Comparison of ENCODE assay signal across 9 mouse cellular contexts in the genomic region with DNA sequence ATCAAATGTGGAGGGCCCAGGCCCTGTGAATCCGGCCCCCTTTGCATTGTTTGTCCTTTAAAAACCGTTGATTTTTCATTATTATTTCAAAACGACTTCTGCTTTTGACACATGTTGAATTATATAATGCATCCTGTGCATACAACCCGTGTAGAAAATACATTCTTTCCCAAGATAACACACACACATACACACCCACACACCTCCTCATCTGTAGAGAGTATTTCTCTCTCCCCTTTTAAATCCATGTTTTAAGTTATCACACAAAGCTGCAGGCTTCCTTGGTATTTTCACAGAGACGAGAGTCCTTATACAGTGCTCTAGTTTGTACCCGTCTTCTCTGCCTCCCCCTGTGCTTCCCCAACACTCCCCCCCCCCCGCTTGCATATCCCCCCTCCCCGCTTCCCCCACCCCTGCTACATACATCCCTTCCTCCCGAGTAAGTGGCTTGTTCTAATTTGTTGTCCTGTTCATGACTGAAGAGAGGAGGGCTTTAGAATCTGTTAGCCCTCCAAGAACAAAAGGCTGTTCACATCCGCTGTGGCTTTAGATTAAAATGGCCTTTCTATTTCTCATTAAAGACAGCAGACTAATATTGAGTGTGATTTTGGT.
DNase-seq lines count a peak whose midpoint lies in the region; ATAC-seq and TF ChIP-seq lines count a peak whose summit lies in the region.
"Had no signal": no experiment of that assay in that cellular context is flagged by ENCODE, and none has a peak within 500 bp of the region (broad histone marks: within the 10 kb centered on the region; RNA-seq: fewer than 3 reads in every experiment).

No protein-coding gene starts in this region.

- H3K4me2 ChIP-seq in embryonic facial prominence, embryonic 13.5 days, result peak overlapping the region; percentile 25
- no peak overlapping the region for H3K4me2 ChIP-seq in hindbrain, embryonic 11.5 days (replicated peaks; ENCODE audit: low read depth, low read length)
- peak overlapping the region; percentile 38; the same call in 1 of the 2 replicates for H3K4me2 ChIP-seq in midbrain, embryonic 12.5 days (replicated peaks)

- no peak for ATAC-seq in embryonic facial prominence, embryonic 13.5 days (ENCODE audit: insufficient number of reproducible peaks, insufficient read depth, low FRiP score, low TSS enrichment, low read depth)
- ATAC-seq in hindbrain, embryonic 11.5 days (ENCODE audit: low FRiP score), result peak; percentile 69
- ATAC-seq in midbrain, embryonic 12.5 days (ENCODE audit: low FRiP score, low read depth), result 0 out of 2 replicates have a peak, but pooled peaks have one; percentile 41
- ATAC-seq in megakaryocyte, adult 5-6 weeks (ENCODE audit: poor library complexity, severe bottlenecking), result no peak
- ATAC-seq in CD4-positive, CD25-positive, alpha-beta regulatory T cell, adult 4 months, result no peak

- no peak for TF ChIP-seq POLR2A in kidney, adult 2 months (IDR thresholded peaks at IDR 0.05; ENCODE audit: low read depth, low read length)

- peak overlapping the region; percentile 16; the same call in 1 of the 2 replicates for H3K9ac ChIP-seq in embryonic facial prominence, embryonic 13.5 days
- H3K9ac ChIP-seq in hindbrain, embryonic 11.5 days (ENCODE audit: low read depth, low read length), result peak overlapping the region; percentile 2; the same call in 1 of the 2 replicates
- peak overlapping the region; percentile 25; the same call in 1 of the 2 replicates for H3K9ac ChIP-seq in midbrain, embryonic 12.5 days (replicated peaks)

- H3K27me3 ChIP-seq in kidney, adult 2 months (replicated peaks; ENCODE audit: control insufficient read depth, insufficient read depth, low read length), result no peaks in the 10 kb centered on the region
- H3K27me3 ChIP-seq in embryonic facial prominence, embryonic 13.5 days, result no peaks in the 10 kb centered on the region
- no peaks in the 10 kb centered on the region for H3K27me3 ChIP-seq in hindbrain, embryonic 11.5 days (ENCODE audit: control insufficient read depth, insufficient read depth, low read length)
- no peaks in the 10 kb centered on the region for H3K27me3 ChIP-seq in midbrain, embryonic 12.5 days

- no peaks in the 10 kb centered on the region for H3K9me3 ChIP-seq in embryonic facial prominence, embryonic 13.5 days
- H3K9me3 ChIP-seq in hindbrain, embryonic 11.5 days (ENCODE audit: control insufficient read depth, low read length), result no peaks in the 10 kb centered on the region
- no peaks in the 10 kb centered on the region for H3K9me3 ChIP-seq in midbrain, embryonic 12.5 days

- peak overlapping the region; percentile 73 for H3K27ac ChIP-seq in kidney, adult 2 months (ENCODE audit: insufficient read depth, low read depth, low read length)
- peak overlapping the region; percentile 52 for H3K27ac ChIP-seq in embryonic facial prominence, embryonic 13.5 days
- H3K27ac ChIP-seq in hindbrain, embryonic 11.5 days (ENCODE audit: low read depth, low read length), result peak overlapping the region; percentile 93
- H3K27ac ChIP-seq in midbrain, embryonic 12.5 days (replicated peaks), result peak overlapping the region; percentile 76

- H3K4me3 ChIP-seq in kidney, adult 2 months (ENCODE audit: insufficient read depth, low read depth, low read length), result no peak overlapping the region
- H3K4me3 ChIP-seq in embryonic facial prominence, embryonic 13.5 days, result no peak overlapping the region
- H3K4me3 ChIP-seq in hindbrain, embryonic 11.5 days (ENCODE audit: low read depth, low read length), result no peak overlapping the region
- H3K4me3 ChIP-seq in midbrain, embryonic 12.5 days, result no peak overlapping the region

- no peak for DNase-seq in kidney, adult 2 months
- no peak for DNase-seq in kidney, postnatal 25 days
- peak; percentile 29 for DNase-seq in hindbrain, embryonic 11.5 days (ENCODE audit: low spot score)
- DNase-seq in right cerebral cortex, adult 18-20 months, result no peak
- DNase-seq: cerebellum, postnatal 14 days had no signal

- H3K36me3 ChIP-seq in kidney, adult 2 months (ENCODE audit: control insufficient read depth, insufficient read depth, low read length), result no peaks in the 10 kb centered on the region
- no peaks in the 10 kb centered on the region for H3K36me3 ChIP-seq in embryonic facial prominence, embryonic 13.5 days
- no peaks in the 10 kb centered on the region for H3K36me3 ChIP-seq in hindbrain, embryonic 11.5 days (ENCODE audit: control insufficient read depth, insufficient read depth, low read length)
- H3K36me3 ChIP-seq in midbrain, embryonic 12.5 days, result no peaks in the 10 kb centered on the region

- 61% methylated on average over 10 of the region's 10 CpGs for WGBS in kidney, adult 2 months
- WGBS in embryonic facial prominence, embryonic 13.5 days, result 33% methylated on average over 10 of the region's 10 CpGs
- 21% methylated on average over 10 of the region's 10 CpGs for WGBS in hindbrain, embryonic 11.5 days
- WGBS in midbrain, embryonic 12.5 days, result 37% methylated on average over 10 of the region's 10 CpGs

- H3K4me1 ChIP-seq in kidney, adult 2 months (ENCODE audit: control insufficient read depth, insufficient read depth, low read length), result peaks cover 4% of the 10 kb centered on the region; the same call in 1 of the 2 replicates
- H3K4me1 ChIP-seq in embryonic facial prominence, embryonic 13.5 days, result peaks cover 22% of the 10 kb centered on the region
- peaks cover 7% of the 10 kb centered on the region; the same call in 1 of the 2 replicates for H3K4me1 ChIP-seq in hindbrain, embryonic 11.5 days (replicated peaks; ENCODE audit: control insufficient read depth, insufficient read depth, low read length)
- H3K4me1 ChIP-seq in midbrain, embryonic 12.5 days, result peaks cover 22% of the 10 kb centered on the region

- TF ChIP-seq CTCF in kidney, adult 2 months (conservative IDR thresholded peaks at IDR 0.05; ENCODE audit: insufficient read depth, insufficient read length, low read depth, low read length), result no peak

Comparison
In these comparisons a context has a peak if more than half of its experiments do, and no peak if none do; other contexts are left out.
1. ATAC-seq: peak in hindbrain, embryonic 11.5 days (single experiment) and midbrain, embryonic 12.5 days (single experiment); none in embryonic facial prominence, embryonic 13.5 days (single experiment), megakaryocyte, adult 5-6 weeks (single experiment) and CD4-positive, CD25-positive, alpha-beta regulatory T cell, adult 4 months (single experiment).
2. Peak in every context shown above with its lines, with median percentiles within 50 percentile points of each other: H3K27ac ChIP-seq and H3K9ac ChIP-seq.